Mouse (Mus musculus) cerebellum, adult 2 months (tissue): Measurements from ENCODE around the gene Bsdc1. TPM values are rescaled to one million over a fixed set of nuclear protein-coding genes. Genes with fewer than 3 reads are reported as not detected.

ENCODE experiments used
- DNase-seq, 2 experiments: peaks; one replicate each; pipeline ENCODE4 v3.0.0; 2021
- H3K27ac ChIP-seq: fragments of 200-500 bp; 2 replicates; pipeline ENCODE4 v1.5.1; 2012; ENCODE audit warnings: low read length, control low read depth, inconsistent platforms; ENCODE audit not compliant: insufficient read depth
- H3K27me3 ChIP-seq: fragments of 200-500 bp; 2 replicates; pipeline ENCODE4 v1.6.1; 2012; ENCODE audit warnings: inconsistent platforms, mild to moderate bottlenecking, low read length, moderate library complexity; ENCODE audit not compliant: control insufficient read depth, insufficient read depth
- H3K4me1 ChIP-seq: fragments of 200-500 bp; 2 replicates; pipeline ENCODE4 v1.6.1; 2011; ENCODE audit warnings: low read length; ENCODE audit not compliant: control insufficient read depth, insufficient read depth
- H3K4me3 ChIP-seq: fragments of 200-500 bp; replicated peaks from 2 replicates; pipeline ENCODE3; 2011; ENCODE audit warnings: mild to moderate bottlenecking, low read depth, low read length, control low read depth; ENCODE audit not compliant: insufficient read depth
- CTCF ChIP-seq: fragments of 200-500 bp; IDR thresholded peaks from 2 replicates; pipeline ENCODE4 v1.5.1; 2011; ENCODE audit warnings: low read depth, mild to moderate bottlenecking, control low read depth, low read length, moderate library complexity, borderline replicate concordance; ENCODE audit not compliant: insufficient read depth
- POLR2A ChIP-seq: fragments of 200-500 bp; IDR thresholded peaks from 2 replicates; pipeline ENCODE4 v1.6.1; 2011; ENCODE audit warnings: low read length, control low read depth, borderline replicate concordance; ENCODE audit not compliant: insufficient read depth
- WGBS: fragments of 180-500 bp; shearing (Covaris S2); methylation state at CpG from one replicate; pipeline ENCODE4 v1.1.7; 2018; 5-methylcytosine and 5-hydroxymethylcytosine counted together
- polyA plus RNA-seq: library from polyadenylated mRNA; depleted of rRNA; stranded (reverse); fragments of >200 nt; gene quantifications from 2 replicates; pipeline ENCODE4 v1.2.3, GENCODE M21; 2012

Gene Bsdc1
- polyA plus RNA-seq, 1 experiment, result 37.3 TPM

DNA sequence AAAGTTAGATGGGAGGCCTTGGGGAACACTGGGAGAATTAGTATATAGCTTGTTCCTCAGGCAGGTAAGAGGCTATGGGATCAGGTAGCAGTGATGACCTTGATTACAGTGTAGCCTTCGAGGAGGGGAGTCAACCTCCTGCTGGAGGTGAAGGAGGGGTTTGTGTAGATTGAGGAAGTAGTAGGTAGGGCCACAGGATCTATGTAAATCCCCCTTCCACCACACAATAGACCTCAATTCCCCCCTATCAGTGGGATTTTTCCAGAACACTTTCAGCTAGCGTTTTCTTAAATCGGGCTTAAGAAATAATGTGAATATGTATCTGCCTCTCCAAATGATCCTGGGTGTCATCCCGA is 576 bp upstream of the Bsdc1 start:
- no peaks in the 10 kb centered on the region for H3K27me3 ChIP-seq
- WGBS, result 0% methylated on average over 4 of the region's 4 CpGs
- H3K4me3 ChIP-seq, result peak overlapping the region; percentile 61
- H3K4me1 ChIP-seq, result peaks cover 15% of the 10 kb centered on the region; the same call in 1 of the 2 replicates
- no peak for DNase-seq
- TF ChIP-seq CTCF (no peak), POLR2A (no peak)
- peak overlapping the region; percentile 43; the same call in 1 of the 2 replicates for H3K27ac ChIP-seq

DNA sequence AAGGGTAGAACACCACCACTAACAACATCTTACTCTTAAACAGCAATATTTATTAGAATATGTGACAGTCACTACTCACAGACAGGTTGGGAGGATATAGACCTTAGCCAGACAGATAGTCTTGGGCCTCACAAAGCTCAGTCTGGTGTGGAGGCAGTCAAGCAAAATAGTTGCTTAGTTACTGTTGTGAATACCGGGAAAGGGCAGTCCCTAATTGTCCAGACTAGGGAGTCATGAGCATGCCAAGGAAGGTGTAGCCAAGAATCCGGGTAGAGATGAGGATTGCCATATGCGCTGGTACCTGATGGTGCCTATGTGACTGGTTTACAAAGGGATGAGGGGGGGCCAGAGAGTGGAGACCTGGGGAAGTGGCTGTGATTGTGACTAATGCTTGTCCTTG is 737 bp downstream of the Bsdc1 start:
- TF ChIP-seq POLR2A (no peak), CTCF (no peak)
- peak; percentile 22 to 53 for DNase-seq
- Histone ChIP-seq H3K4me1 (peaks cover 15% of the 10 kb centered on the region; the same call in 1 of the 2 replicates), H3K4me3 (peak overlapping the region; percentile 66), H3K27ac (no peak overlapping the region), H3K27me3 (no peaks in the 10 kb centered on the region)
- 5% methylated on average over 3 of the region's 3 CpGs for whole genome bisulfite sequencing

DNA sequence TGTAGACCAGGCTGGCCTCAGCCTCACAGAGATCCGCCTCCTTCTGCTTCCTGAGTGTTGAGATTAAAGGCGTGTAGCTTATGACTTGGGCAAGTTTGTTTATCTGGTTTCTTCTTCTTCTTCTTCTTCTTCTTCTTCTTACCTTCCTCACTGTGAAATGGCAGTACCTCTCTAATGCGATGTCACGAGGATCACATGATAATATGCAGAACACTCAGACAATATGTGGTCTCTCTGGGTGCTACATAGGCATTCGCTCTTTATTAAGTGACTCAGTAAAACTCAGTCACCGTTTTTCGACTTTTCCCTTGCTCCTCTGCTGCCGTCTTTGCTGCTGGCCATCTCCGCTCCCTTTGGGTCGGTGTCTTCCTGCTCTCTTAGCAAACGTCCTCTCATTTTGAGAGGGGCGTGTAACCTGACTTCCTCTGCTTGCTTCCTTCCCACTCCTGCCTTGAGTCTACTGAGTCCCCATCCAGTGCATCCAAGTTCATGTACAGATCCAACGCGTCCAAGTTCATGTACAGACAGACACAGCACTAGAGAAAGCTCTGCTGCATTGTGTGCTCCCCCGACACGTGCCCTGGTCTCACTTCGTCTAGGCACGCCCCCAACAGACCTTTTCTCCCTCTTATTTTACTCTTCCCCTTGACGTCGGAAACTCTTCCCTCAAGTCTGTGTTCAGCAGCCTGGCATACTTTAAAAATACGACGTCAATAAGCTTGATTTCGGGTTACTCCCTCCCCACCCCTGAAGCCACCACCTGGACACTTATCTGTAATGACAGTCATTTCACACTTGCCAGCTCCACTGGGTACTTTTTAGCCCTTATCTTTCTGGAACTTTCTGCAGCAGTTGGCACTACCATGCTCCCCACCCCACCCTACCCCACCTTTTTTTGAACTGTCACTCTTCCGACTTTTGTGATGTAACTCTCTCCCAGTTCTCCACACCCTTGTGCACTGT is 2.0 kb downstream of the Bsdc1 start:
- WGBS, result 78% methylated on average over 24 of the region's 24 CpGs

DNA sequence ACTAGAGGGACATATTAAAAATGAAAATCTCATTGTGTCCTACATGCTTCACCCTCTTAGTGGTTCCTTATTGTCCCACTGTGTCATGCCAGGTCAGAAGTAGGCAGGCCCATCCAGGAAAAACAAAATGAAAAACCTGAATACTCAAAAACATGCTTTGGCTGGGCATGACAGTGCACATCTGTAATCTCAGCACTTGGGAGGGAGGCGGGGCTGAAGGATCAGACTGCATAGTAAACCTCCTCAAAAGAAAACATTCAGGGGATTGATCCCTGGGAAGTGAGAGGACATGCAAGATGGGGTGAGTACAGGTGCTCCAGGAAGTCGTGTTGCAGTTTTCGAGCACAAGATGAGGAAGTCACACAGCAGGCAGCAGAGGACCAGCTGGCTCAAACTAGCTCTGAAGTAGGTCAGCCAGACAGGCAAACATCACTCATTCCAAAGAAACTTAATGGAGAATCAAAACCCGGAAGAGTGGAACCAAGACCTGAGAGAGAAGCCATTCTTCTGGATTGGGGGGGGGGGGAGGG is 3.0 kb downstream of the Bsdc1 start:
- WGBS, result 38% methylated on average over 4 of the region's 4 CpGs
- TF ChIP-seq CTCF, result no peak
- TF ChIP-seq POLR2A, result no peak

More for the DNA sequence above, 2.0 kb downstream of the Bsdc1 start:
- H3K4me1 ChIP-seq, result peaks cover 15% of the 10 kb centered on the region; the same call in 1 of the 2 replicates
- H3K4me3 ChIP-seq, result no peak overlapping the region
- H3K27ac ChIP-seq, result no peak overlapping the region
- TF ChIP-seq POLR2A (no peak), CTCF (no peak)
- no peaks in the 10 kb centered on the region for H3K27me3 ChIP-seq
- peak in 1 of 2 experiments; percentile 18 for DNase-seq

DNA sequence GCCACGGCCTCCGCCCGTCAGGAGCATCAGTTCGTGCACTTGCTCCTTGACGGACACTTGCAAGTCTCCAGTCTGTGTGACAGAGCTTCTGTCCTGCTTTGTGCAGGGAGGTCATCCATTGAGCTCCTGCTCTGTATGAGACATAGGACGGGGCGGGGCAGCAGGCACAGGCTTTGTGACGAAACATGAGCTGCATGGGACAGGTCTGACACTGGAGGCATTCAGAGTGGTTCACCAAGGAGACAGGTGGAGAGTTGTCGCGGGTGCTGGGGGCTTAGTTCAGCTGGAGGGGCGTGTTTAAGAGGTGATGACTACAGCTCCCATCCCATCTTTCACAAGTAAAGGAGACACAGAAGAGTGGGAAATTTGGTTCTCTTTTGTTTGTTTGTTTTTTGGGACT is 14.7 kb downstream of the Bsdc1 start:
- H3K27ac ChIP-seq, result no peak overlapping the region
- TF ChIP-seq CTCF (no peak), POLR2A (no peak)
- no peak for DNase-seq
- WGBS, result 90% methylated on average over 11 of the region's 11 CpGs
- H3K4me1 ChIP-seq, result no peaks in the 10 kb centered on the region; the same call in 1 of the 2 replicates
- H3K4me3 ChIP-seq, result no peak overlapping the region
- no peaks in the 10 kb centered on the region for H3K27me3 ChIP-seq

More for the DNA sequence above, 3.0 kb downstream of the Bsdc1 start:
- H3K27ac ChIP-seq, result no peak overlapping the region
- peaks cover 15% of the 10 kb centered on the region; the same call in 1 of the 2 replicates for H3K4me1 ChIP-seq
- DNase-seq, result peak in 1 of 2 experiments; percentile 44
- H3K4me3 ChIP-seq, result no peak overlapping the region
- H3K27me3 ChIP-seq, result no peaks in the 10 kb centered on the region

DNA sequence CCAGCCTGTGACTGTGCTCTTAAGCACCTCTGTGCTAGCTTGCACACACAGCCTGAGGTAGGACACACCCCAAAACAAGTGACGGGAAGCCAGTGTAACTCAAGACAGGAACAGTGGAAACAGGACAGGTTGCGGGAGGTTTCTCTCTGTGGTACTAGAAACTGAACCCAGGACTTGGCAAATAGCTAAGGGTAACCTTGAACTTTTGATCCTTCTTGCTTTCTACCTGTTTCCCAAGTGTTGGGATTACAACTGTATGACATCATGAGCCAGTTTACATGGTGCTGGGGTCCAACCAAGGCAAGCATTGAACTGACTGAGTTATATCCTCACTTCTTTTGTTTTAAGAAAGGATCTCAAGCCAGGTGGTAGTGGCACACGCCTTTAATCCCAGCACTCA is 18.5 kb downstream of the Bsdc1 start:
- WGBS, result 95% methylated on average over 3 of the region's 3 CpGs
- no peak overlapping the region for H3K27ac ChIP-seq

DNA sequence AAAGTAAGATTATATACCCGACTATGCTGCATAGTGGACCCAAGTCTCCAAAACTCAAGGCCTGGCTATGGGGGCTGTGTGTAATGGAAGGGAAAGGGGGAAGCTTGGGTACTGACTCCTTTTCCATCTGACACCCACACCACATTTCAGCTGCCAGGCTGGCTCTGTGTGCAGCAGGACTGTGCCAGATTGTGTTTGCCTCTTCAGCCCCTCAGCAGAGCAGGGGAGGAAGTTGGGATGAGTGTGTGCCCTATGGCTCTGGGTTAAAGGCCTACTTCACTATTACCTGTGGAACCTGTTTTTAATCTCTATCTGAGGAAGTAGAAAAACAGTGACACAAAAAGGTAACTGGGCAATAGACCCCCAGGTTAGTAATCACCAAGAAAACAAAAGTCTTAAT is 19.7 kb downstream of the Bsdc1 start:
- Histone ChIP-seq H3K4me1 (no peaks in the 10 kb centered on the region; the same call in 1 of the 2 replicates), H3K27ac (no peak overlapping the region), H3K4me3 (no peak overlapping the region), H3K27me3 (no peaks in the 10 kb centered on the region)
- WGBS, result 96% methylated on average over 1 of the region's 1 CpGs
- TF ChIP-seq POLR2A (no peak), CTCF (no peak)
- no peak for DNase-seq

More for the DNA sequence above, 18.5 kb downstream of the Bsdc1 start:
- Histone ChIP-seq H3K4me3 (no peak overlapping the region), H3K27me3 (no peaks in the 10 kb centered on the region), H3K4me1 (no peaks in the 10 kb centered on the region; the same call in 1 of the 2 replicates)
- TF ChIP-seq CTCF (no peak), POLR2A (no peak)
- no peak for DNase-seq
